Mouse (Mus musculus) limb, embryonic 13.5 days (tissue): Measurements from ENCODE around the gene Gcnt3. TPM values are rescaled to one million over a fixed set of nuclear protein-coding genes. Genes with fewer than 3 reads are reported as not detected.

ENCODE experiments used
- ATAC-seq: fragments of 200-750 bp; cut with Nextera tagmentation; 2 replicates; pipeline ENCODE4 v1.8.0; 2017; ENCODE audit warnings: low read depth, moderate number of reproducible peaks, moderate TSS enrichment; ENCODE audit not compliant: low FRiP score
- H3K27ac ChIP-seq: fragments of 300-500 bp; sonication (generic); 2 replicates; pipeline ENCODE4 v1.5.1; 2015; ENCODE audit warnings: inconsistent platforms, mild to moderate bottlenecking, moderate library complexity
- H3K27me3 ChIP-seq: fragments of 300-500 bp; sonication (generic); 2 replicates; pipeline ENCODE4 v1.6.1; 2015; ENCODE audit warnings: mild to moderate bottlenecking, inconsistent platforms
- H3K36me3 ChIP-seq: fragments of 300-500 bp; sonication (generic); 2 replicates; pipeline ENCODE4 v1.6.1; 2015; ENCODE audit warnings: inconsistent platforms, mild to moderate bottlenecking, moderate library complexity
- H3K4me1 ChIP-seq: fragments of 300-500 bp; sonication (generic); 2 replicates; pipeline ENCODE4 v1.6.1; 2015; ENCODE audit warnings: inconsistent platforms
- H3K4me2 ChIP-seq: fragments of 300-500 bp; sonication (generic); replicated peaks from 2 replicates; pipeline ENCODE4 v1.6.1; 2015; ENCODE audit warnings: inconsistent platforms, mild to moderate bottlenecking, moderate library complexity
- H3K4me3 ChIP-seq: fragments of 300-500 bp; sonication (generic); 2 replicates; pipeline ENCODE4 v1.5.1; 2015; ENCODE audit warnings: moderate library complexity, mild to moderate bottlenecking, inconsistent platforms
- H3K9ac ChIP-seq: fragments of 300-500 bp; sonication (generic); 2 replicates; pipeline ENCODE4 v1.6.1; 2015; ENCODE audit warnings: mild to moderate bottlenecking, inconsistent platforms
- H3K9me3 ChIP-seq: fragments of 300-500 bp; sonication (generic); 2 replicates; pipeline ENCODE4 v1.6.1; 2016; ENCODE audit warnings: inconsistent platforms
- WGBS: fragments of 180-500 bp; shearing (Covaris S2); methylation state at CpG from one replicate; pipeline ENCODE4 v1.1.7; 2015; 5-methylcytosine and 5-hydroxymethylcytosine counted together
- polyA plus RNA-seq: library from polyadenylated mRNA; unstranded; fragments of >200 nt; fragmentation: Nextera tagmentation; extraction: Ambion mirVana; gene quantifications from 2 replicates; pipeline ENCODE4 v1.2.1, GENCODE M21; 2015

Gcnt3 gene
- polyA plus RNA-seq, 1 experiment from 2014 or later, result 0.03 TPM

- H3K27me3 ChIP-seq, result no peaks in the 10 kb centered on the region
- no peak overlapping the region for H3K4me2 ChIP-seq
- H3K27ac ChIP-seq, result no peak overlapping the region
- ATAC-seq, result no peak
- 95% methylated on average over 3 of the region's 3 CpGs for WGBS
- H3K36me3 ChIP-seq, result no peaks in the 10 kb centered on the region
- H3K4me3 ChIP-seq, result no peak overlapping the region
- no peak overlapping the region for H3K9ac ChIP-seq
- no peaks in the 10 kb centered on the region for H3K4me1 ChIP-seq
- no peaks in the 10 kb centered on the region for H3K9me3 ChIP-seq
These were observed 29.6 kb upstream of the Gcnt3 start for GRCm38 (mm10) chr9:70067497-70067896.

- no peak for ATAC-seq
- 79% methylated on average over 3 of the region's 3 CpGs for WGBS
These were observed 24.1 kb upstream of the Gcnt3 start for GRCm38 (mm10) chr9:70062012-70062411.

DNA sequence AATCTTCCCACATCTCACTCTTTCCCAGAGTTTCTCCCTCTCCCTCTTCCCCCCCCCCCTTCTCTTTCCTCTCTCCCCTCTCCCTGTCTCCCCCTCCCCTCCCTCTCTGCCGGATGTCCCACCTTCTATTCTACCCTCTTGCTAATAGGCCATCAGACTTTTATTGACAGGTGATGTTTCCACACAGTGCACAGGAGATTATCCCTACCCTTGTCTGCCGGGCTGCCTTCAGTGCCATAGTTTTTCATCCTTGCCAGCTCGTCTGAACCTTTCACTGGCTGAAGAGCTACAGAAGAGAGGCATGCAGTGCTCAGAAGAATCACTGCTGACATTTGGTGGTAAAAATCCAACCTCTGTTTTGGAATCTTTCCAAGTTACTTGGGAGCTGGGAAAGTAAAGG lies 15.5 kb upstream of the Gcnt3 start:
- Histone ChIP-seq H3K36me3 (no peaks in the 10 kb centered on the region), H3K27ac (no peak overlapping the region), H3K4me2 (no peak overlapping the region), H3K27me3 (no peaks in the 10 kb centered on the region), H3K9me3 (no peaks in the 10 kb centered on the region), H3K4me3 (no peak overlapping the region), H3K4me1 (peaks cover 17% of the 10 kb centered on the region), H3K9ac (no peak overlapping the region)
- no peak for ATAC-seq
- 53% methylated on average over 3 of the region's 3 CpGs for WGBS

More at GRCm38 (mm10) chr9:70062012-70062411, 24.1 kb upstream of the Gcnt3 start:
- H3K4me1 ChIP-seq, result no peaks in the 10 kb centered on the region
- H3K4me2 ChIP-seq, result no peak overlapping the region
- H3K36me3 ChIP-seq, result no peaks in the 10 kb centered on the region
- H3K27ac ChIP-seq, result no peak overlapping the region
- H3K9ac ChIP-seq, result no peak overlapping the region
- no peaks in the 10 kb centered on the region for H3K9me3 ChIP-seq
- no peak overlapping the region for H3K4me3 ChIP-seq
- no peaks in the 10 kb centered on the region for H3K27me3 ChIP-seq

DNA sequence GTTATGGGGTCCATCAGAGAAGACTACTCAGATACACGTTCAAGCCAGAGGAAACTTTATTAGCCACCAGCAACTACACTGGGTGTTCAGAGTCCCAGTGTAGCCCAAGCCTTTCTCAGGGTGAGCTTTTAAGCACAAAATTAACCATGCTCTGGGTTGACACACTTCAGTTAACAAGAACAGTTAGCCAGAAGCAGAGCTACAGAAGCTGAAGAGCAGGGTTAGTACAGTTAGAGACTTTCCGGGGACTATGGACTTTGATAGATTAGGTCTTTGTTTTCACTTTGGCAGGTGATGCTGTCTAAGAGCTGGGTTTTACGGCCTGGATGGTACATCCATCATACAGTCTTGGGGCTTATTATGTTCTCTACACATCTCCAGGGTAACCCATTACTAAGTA lies 14.8 kb upstream of the Gcnt3 start:
- WGBS, result 78% methylated on average over 3 of the region's 3 CpGs
- no peak for ATAC-seq
- no peak overlapping the region for H3K4me3 ChIP-seq
- H3K36me3 ChIP-seq, result no peaks in the 10 kb centered on the region
- peaks cover 24% of the 10 kb centered on the region for H3K4me1 ChIP-seq
- H3K9me3 ChIP-seq, result no peaks in the 10 kb centered on the region
- H3K9ac ChIP-seq, result no peak overlapping the region
- H3K4me2 ChIP-seq, result no peak overlapping the region
- H3K27me3 ChIP-seq, result no peaks in the 10 kb centered on the region
- no peak overlapping the region for H3K27ac ChIP-seq

DNA sequence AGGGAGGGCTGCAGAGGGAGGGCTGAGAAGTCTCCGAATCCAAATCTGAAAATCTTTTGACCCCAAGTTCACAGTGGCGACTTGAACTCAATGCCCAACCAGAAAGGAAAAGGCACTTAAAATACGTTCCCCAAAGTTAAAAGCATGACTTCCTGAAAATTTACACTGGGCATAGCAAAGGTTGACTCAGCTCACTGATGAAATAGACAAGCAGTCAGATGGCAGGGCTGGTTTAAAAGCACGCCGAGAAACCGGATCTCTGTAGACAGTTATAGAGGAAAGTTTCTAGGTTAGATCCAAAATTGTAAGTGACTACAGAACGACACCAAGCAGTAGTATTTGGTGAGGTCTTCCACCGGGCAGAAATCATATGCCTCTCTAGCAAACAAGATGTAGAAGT lies 12.0 kb upstream of the Gcnt3 start:
- Histone ChIP-seq H3K4me2 (no peak overlapping the region), H3K36me3 (no peaks in the 10 kb centered on the region), H3K4me3 (no peak overlapping the region), H3K27ac (no peak overlapping the region; the same call in 1 of the 2 replicates), H3K27me3 (no peaks in the 10 kb centered on the region), H3K9me3 (no peaks in the 10 kb centered on the region), H3K9ac (no peak overlapping the region), H3K4me1 (peaks cover 33% of the 10 kb centered on the region)
- no peak for ATAC-seq
- WGBS, result 40% methylated on average over 8 of the region's 8 CpGs

- Histone ChIP-seq H3K4me3 (no peak overlapping the region), H3K9me3 (no peaks in the 10 kb centered on the region), H3K36me3 (no peaks in the 10 kb centered on the region), H3K27me3 (no peaks in the 10 kb centered on the region), H3K4me1 (peaks cover 33% of the 10 kb centered on the region), H3K4me2 (no peak overlapping the region), H3K27ac (peak overlapping the region; percentile 52), H3K9ac (no peak overlapping the region)
- no peak for ATAC-seq
- 22% methylated on average over 3 of the region's 3 CpGs for WGBS
These were observed 11.5 kb upstream of the Gcnt3 start for GRCm38 (mm10) chr9:70049416-70049783.

DNA sequence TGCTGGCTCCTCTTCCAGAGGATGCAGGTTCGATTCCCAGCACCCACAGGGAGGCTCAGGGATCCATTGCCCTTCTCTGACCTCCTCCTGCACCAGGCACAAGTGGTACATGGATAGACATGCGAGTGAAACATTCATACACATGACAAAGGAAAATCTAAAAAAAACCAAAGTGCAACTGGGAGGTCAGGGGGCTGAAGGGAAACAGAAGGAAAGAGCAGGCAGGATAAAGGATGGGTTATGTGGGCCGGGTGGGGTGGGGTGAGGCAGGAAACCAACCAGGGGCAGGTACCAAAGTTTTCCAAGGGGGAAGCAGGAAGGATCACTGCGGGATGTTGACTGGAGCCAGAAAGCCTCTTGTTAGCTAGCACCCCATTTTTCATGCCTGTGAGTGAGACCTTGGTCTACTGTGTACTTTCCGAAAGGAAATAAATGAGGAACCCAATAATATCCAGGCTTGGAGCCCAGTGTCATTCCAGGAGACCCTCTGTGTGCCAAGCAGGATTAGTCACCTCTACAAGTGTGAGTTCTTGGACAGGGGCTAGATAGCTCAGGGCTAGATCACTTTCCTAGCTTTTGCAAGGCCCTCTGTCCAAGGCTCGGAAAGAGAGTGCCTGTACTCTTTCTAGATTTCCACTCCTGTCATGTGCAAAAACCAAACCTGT lies 11.0 kb upstream of the Gcnt3 start:
- no peak overlapping the region for H3K4me3 ChIP-seq
- H3K4me2 ChIP-seq, result no peak overlapping the region
- 59% methylated on average over 6 of the region's 6 CpGs for WGBS
- no peaks in the 10 kb centered on the region for H3K9me3 ChIP-seq
- H3K4me1 ChIP-seq, result peaks cover 33% of the 10 kb centered on the region
- no peaks in the 10 kb centered on the region for H3K27me3 ChIP-seq
- ATAC-seq, result peak; percentile 32; the same call in 1 of the 2 replicates
- no peak overlapping the region for H3K9ac ChIP-seq
- no peaks in the 10 kb centered on the region for H3K36me3 ChIP-seq
- peak overlapping the region; percentile 52 for H3K27ac ChIP-seq

GRCm38 (mm10) chr9:70048280-70048679 lies 10.4 kb upstream of the Gcnt3 start:
- ATAC-seq, result no peak
- Histone ChIP-seq H3K9ac (no peak overlapping the region), H3K4me1 (peaks cover 33% of the 10 kb centered on the region), H3K9me3 (no peaks in the 10 kb centered on the region), H3K36me3 (no peaks in the 10 kb centered on the region), H3K4me2 (0 out of 2 replicates have a peak overlapping the region, but pooled peaks have one; percentile 0), H3K27me3 (no peaks in the 10 kb centered on the region), H3K4me3 (no peak overlapping the region), H3K27ac (no peak overlapping the region; the same call in 1 of the 2 replicates)
- WGBS, result 31% methylated on average over 5 of the region's 5 CpGs

DNA sequence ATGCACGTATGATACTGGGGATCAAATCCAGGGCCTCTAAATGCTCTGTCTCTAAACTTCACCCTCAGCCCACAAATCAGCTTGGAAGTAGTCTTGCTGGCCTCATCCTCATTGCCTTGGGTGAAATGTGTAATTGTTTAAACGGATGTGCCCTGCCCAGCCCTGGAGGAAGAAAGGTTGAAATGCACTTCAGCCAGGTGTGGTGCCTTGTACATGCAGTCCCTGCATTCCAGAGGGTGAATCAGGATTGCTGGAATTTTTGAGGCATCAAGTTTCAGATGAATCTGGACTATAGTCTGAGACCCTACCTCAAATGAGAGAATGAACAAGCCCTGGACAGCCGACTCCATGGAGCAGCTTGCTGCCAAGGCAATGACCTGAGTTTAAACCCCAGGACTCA lies 10.0 kb upstream of the Gcnt3 start:
- Histone ChIP-seq H3K36me3 (no peaks in the 10 kb centered on the region), H3K27ac (no peak overlapping the region), H3K4me2 (0 out of 2 replicates have a peak overlapping the region, but pooled peaks have one; percentile 0), H3K4me1 (peaks cover 33% of the 10 kb centered on the region), H3K9ac (no peak overlapping the region), H3K4me3 (no peak overlapping the region), H3K27me3 (no peaks in the 10 kb centered on the region), H3K9me3 (no peaks in the 10 kb centered on the region)
- no peak for ATAC-seq
- WGBS, result 49% methylated on average over 3 of the region's 3 CpGs

- Histone ChIP-seq H3K9ac (no peak overlapping the region), H3K4me2 (no peak overlapping the region), H3K9me3 (no peaks in the 10 kb centered on the region), H3K4me3 (no peak overlapping the region), H3K27ac (no peak overlapping the region), H3K4me1 (peaks cover 33% of the 10 kb centered on the region), H3K27me3 (no peaks in the 10 kb centered on the region), H3K36me3 (no peaks in the 10 kb centered on the region)
- no peak for ATAC-seq
- 87% methylated on average over 6 of the region's 6 CpGs for WGBS
These were observed 8.4 kb upstream of the Gcnt3 start for GRCm38 (mm10) chr9:70046255-70046654.

- no peak overlapping the region for H3K9ac ChIP-seq
- 67% methylated on average over 2 of the region's 2 CpGs for WGBS
- H3K27me3 ChIP-seq, result no peaks in the 10 kb centered on the region
- no peaks in the 10 kb centered on the region for H3K36me3 ChIP-seq
- H3K9me3 ChIP-seq, result no peaks in the 10 kb centered on the region
- ATAC-seq, result no peak
- H3K4me3 ChIP-seq, result no peak overlapping the region
- no peak overlapping the region for H3K27ac ChIP-seq
- H3K4me2 ChIP-seq, result no peak overlapping the region
- H3K4me1 ChIP-seq, result peaks cover 30% of the 10 kb centered on the region
These were observed 7.0 kb upstream of the Gcnt3 start for GRCm38 (mm10) chr9:70044865-70045264.

GRCm38 (mm10) chr9:70042935-70043334 lies 5.0 kb upstream of the Gcnt3 start:
- Histone ChIP-seq H3K4me1 (peaks cover 11% of the 10 kb centered on the region), H3K9me3 (no peaks in the 10 kb centered on the region), H3K9ac (no peak overlapping the region), H3K36me3 (no peaks in the 10 kb centered on the region), H3K4me3 (no peak overlapping the region), H3K27me3 (no peaks in the 10 kb centered on the region), H3K4me2 (no peak overlapping the region), H3K27ac (no peak overlapping the region)
- WGBS, result 46% methylated on average over 1 of the region's 1 CpGs
- ATAC-seq, result no peak

GRCm38 (mm10) chr9:70042137-70042536 lies 4.2 kb upstream of the Gcnt3 start:
- WGBS, result 92% methylated on average over 4 of the region's 4 CpGs
- H3K9me3 ChIP-seq, result no peaks in the 10 kb centered on the region
- H3K4me3 ChIP-seq, result no peak overlapping the region
- no peak overlapping the region for H3K4me2 ChIP-seq
- no peaks in the 10 kb centered on the region for H3K27me3 ChIP-seq
- H3K9ac ChIP-seq, result no peak overlapping the region
- H3K4me1 ChIP-seq, result 0 out of 2 replicates have a peak, but pooled peaks cover 5% of the 10 kb centered on the region
- ATAC-seq, result no peak
- H3K27ac ChIP-seq, result no peak overlapping the region
- H3K36me3 ChIP-seq, result no peaks in the 10 kb centered on the region
